Mouse (Mus musculus): ENCODE measurements around the gene Zfhx3. TPM values are rescaled to one million over a fixed set of nuclear protein-coding genes. Genes with fewer than 3 reads are reported as not detected.

Gene Zfhx3
- polyA plus RNA-seq, 1 experiment from 2014 or later = 4.3 TPM

DNA sequence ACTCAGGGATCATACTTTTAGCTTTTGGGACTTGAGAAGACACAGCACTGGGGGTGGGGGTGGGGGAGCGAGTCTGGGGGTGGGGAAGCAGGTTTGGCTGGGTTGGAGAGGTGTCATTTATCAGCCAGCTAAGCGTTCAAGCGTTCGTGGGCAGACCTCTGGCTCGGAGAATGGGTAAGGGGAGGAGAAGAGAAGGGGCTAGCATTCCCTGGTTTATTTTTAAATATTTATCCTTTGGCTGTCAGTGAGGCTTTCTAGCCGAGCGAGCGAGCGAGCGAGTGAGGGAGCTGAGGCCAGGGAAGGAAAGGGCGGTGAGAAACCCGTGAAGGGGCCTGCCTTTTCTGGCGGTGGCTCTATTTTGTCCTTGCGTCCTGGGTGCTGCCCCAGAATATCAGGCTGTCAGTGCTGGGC is 769.6 kb downstream of the Zfhx3 start:
- in situ Hi-C loops (cut with MboI; ENCODE audit: low pct_unique_long_range_greater_than_20kb) = loop anchor here (5.0 kb wide), 3 partner anchors 45 to 185 kb away; no protein-coding TSS in a partner anchor
- CTCF ChIA-PET = interaction anchor here (1.5 kb wide), 1 partner anchor 9 kb away, joined by 3 read pairs; no protein-coding TSS in a partner anchor
- DNase-seq (ENCODE audit: low read depth, low spot score) (no peak), ATAC-seq (no peak)
- POLR2A ChIA-PET = interaction anchor here (0.7 to 1.2 kb wide), 2 partner anchors 8 to 10 kb away, joined by 4 read pairs; no protein-coding TSS in a partner anchor
- no peak for TF ChIP-seq CTCF (IDR thresholded peaks at IDR 0.05)
- H3K27me3 ChIP-seq = no peaks in the 10 kb centered on the region

DNA sequence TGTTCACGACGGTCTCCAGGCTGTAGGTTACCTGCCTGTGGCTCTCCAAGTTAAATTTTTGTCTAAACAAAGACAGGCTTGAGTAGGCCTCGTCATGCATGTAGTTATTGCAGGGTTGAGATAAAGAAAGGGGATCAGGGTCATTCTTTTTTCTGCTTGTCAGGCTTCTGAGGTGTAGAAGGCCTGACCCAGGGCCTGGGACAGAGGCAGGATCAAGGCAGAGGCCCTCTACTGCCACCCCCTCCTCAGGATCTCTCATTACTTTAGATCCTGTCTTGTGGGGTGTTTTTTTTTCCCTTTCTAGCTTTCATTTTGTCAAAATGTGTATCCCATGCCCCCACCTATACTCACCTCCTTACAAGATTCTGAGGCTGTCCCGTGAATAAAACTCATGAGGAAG is 770.2 kb downstream of the Zfhx3 start:
- ATAC-seq = no peak
- no peaks in the 10 kb centered on the region for H3K27me3 ChIP-seq
- in situ Hi-C loops (cut with MboI; ENCODE audit: low pct_unique_long_range_greater_than_20kb) = loop anchor here (5.0 kb wide), 3 partner anchors 45 to 185 kb away; no protein-coding TSS in a partner anchor
- TF ChIP-seq CTCF (IDR thresholded peaks at IDR 0.05) = no peak
- DNase-seq (ENCODE audit: low read depth, low spot score) = no peak
- POLR2A ChIA-PET = interaction anchor here (0.7 to 1.2 kb wide), 2 partner anchors 9 to 10 kb away, joined by 4 read pairs; no protein-coding TSS in a partner anchor
- CTCF ChIA-PET = interaction anchor here (0.9 to 1.5 kb wide), 3 partner anchors 8 to 44 kb away, joined by 3 read pairs; no protein-coding TSS in a partner anchor

DNA sequence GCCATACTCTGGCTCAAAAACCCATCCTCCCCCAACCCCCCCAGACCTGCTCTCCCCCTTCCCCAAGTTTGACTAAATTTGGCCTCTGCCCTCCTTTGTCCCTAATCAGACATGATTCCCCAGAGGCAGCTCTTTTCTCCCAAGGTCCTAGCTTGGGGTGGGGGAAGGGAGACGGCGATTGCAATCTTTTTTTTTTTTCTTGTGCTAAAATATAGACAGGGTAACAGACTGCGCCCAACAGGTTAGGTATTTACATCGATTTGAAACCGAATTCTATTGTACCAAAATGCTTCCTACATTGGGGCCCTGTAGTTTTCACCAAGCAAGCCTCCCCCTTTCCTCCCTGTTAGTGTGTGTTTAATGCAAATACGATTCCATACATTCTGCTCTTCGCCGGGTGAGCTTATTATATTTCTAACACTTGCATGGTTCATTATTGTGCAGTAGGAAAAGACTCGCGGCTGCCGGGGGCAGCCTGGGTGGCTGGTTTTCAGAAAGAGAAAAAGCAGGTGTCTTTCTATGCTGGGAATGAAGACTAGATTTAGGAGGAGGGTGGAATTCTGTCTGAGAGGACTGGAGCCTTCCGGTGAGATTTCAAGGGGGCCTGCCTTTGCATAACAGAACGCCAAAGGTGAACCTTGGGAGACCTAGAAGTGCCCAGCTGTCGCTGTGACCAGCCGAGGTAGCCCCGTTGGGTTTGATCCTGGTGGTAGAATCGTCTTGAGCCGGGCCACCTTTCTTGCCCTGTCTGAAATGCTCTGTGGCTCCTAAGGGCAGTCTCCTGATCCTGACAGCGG is 771.1 kb downstream of the Zfhx3 start:
- TF ChIP-seq CTCF (IDR thresholded peaks at IDR 0.05) = no peak
- DNase-seq (ENCODE audit: low read depth, low spot score) (no peak), ATAC-seq (peak; percentile 0)
- in situ Hi-C loops (cut with MboI; ENCODE audit: low pct_unique_long_range_greater_than_20kb) = loop anchor here (5.0 kb wide), 3 partner anchors 44 to 184 kb away; no protein-coding TSS in a partner anchor
- POLR2A ChIA-PET = interaction anchor here (0.7 to 0.9 kb wide), 2 partner anchors 15 to 112 kb away, joined by 3 to 5 read pairs; no protein-coding TSS in a partner anchor
- no peaks in the 10 kb centered on the region for H3K27me3 ChIP-seq
- CTCF ChIA-PET = interaction anchor here (0.9 to 1.5 kb wide), 2 partner anchors 40 to 43 kb away, joined by 3 read pairs; no protein-coding TSS in a partner anchor

DNA sequence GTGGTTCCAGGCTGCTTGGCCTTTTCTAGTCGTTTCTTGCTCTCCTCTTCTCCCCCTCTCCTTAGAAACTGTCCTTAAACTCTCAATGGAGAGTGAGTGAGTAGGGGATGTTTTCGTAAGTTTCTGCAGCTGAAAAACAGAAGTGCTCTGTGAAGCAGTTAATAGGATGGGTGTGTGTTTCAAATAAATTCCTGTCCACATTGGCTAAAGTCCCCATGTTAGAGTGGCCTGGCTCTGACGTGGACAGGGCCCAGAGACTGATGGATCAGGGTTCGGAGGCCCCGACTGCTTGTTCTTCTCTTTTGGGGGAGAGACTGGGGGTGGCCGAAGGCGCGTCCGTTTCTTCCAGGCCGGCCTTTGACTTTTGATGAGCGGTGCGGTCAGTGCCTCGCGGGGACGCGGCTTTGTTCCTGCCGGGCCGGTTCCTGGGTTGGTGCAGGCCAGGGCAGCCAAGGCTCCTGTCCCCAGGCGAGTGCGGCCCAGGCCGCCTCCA is 771.7 kb downstream of the Zfhx3 start:
- in situ Hi-C loops (cut with MboI; ENCODE audit: low pct_unique_long_range_greater_than_20kb) = loop anchor here (5.0 kb wide), 3 partner anchors 43 to 183 kb away; no protein-coding TSS in a partner anchor
- POLR2A ChIA-PET = interaction anchor here (0.7 to 1.3 kb wide), 3 partner anchors 14 to 111 kb away, joined by 3 to 5 read pairs (median 3); no protein-coding TSS in a partner anchor
- DNase-seq (ENCODE audit: low read depth, low spot score) = no peak
- TF ChIP-seq CTCF (IDR thresholded peaks at IDR 0.05) = no peak
- ATAC-seq = peak; percentile 25
- CTCF ChIA-PET = interaction anchor here (1.5 kb wide), 1 partner anchor 39 kb away, joined by 3 read pairs; no protein-coding TSS in a partner anchor
- H3K27me3 ChIP-seq = no peaks in the 10 kb centered on the region

DNA sequence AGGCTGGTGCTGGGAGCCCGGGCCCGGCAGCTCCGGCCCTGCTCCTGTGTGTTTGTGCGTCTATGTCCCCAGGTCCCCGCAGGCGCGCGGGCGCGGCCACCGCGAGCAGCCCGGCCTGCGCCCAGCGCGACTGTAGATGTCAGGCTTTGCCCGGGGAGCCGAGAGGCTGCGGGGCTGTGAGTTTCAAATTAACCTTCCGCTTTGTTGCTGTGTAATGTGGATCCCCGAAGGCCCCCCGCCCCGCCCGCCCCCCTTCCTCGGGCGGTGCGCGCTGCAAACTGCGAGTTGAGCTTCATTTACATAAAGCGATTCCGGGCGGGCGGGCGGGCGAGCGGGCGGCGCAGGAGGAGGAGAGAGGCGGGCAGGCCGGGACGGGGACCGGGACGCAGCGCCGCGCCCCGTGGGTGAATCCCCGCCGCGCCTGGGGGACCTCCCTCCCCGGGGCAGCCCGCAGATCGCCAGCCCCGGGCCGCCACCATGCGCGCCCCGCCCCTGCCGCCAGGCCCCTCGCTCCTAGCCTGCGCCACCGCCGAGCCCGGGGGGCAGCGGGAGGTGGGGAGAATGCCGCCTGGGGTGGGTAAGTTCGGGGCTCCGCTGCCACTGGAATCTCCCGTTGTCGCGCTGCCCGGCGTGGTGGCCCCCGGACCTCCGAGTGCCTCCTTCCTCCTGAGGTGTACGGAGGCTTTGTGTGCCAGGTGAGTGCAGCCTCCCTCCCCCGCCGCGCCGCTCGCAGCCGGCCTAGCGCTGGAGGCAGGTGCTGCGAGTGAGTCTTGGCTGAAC is 772.4 kb downstream of the Zfhx3 start:
- ATAC-seq = peak; percentile 68
- H3K27me3 ChIP-seq = no peaks in the 10 kb centered on the region
- POLR2A ChIA-PET = interaction anchor here (0.5 to 1.3 kb wide), 3 partner anchors 11 to 1237 kb away, joined by 3 to 5 read pairs (median 3); no protein-coding TSS in a partner anchor
- no peak for TF ChIP-seq CTCF (IDR thresholded peaks at IDR 0.05)
- in situ Hi-C loops (cut with MboI; ENCODE audit: low pct_unique_long_range_greater_than_20kb) = loop anchor here (5.0 kb wide), 3 partner anchors 42 to 182 kb away; no protein-coding TSS in a partner anchor
- DNase-seq (ENCODE audit: low read depth, low spot score) = no peak
- CTCF ChIA-PET = no interaction called here

DNA sequence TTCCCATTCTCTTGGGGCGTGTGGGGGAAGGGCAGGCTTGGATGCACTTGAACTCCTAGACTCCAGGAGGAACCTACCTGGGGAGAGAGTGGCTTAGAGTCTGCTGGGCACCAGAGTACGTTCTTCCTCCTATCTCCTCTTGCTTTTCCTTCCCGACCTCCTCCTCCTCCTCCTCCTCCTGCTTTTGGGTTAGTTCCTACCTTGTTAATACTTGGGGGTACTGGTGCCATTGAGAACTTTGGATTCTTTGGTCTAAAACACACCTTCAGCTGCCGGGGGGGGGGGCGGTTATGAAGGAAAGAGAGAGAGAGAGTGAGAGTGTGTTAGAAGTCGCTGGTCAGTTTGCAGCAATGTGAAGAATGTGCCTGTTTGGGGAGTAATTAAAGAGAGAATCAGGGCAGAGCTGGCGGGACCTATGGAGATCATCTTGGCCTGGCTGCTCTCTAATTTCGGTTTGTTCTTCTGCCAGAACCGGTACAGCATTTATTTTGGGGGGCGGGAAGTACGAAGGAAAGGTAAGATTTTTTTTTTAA is 773.0 kb downstream of the Zfhx3 start:
- TF ChIP-seq CTCF (IDR thresholded peaks at IDR 0.05) = no peak
- in situ Hi-C loops (cut with MboI; ENCODE audit: low pct_unique_long_range_greater_than_20kb) = no loop called here
- CTCF ChIA-PET = interaction anchor here (1.4 kb wide), 1 partner anchor 31 kb away, joined by 3 read pairs; no protein-coding TSS in a partner anchor
- POLR2A ChIA-PET = interaction anchor here (0.5 to 1.3 kb wide), 5 partner anchors 12 to 1238 kb away, joined by 3 to 5 read pairs (median 3); no protein-coding TSS in a partner anchor
- H3K27me3 ChIP-seq = no peaks in the 10 kb centered on the region
- ATAC-seq (peak; percentile 31), DNase-seq (ENCODE audit: low read depth, low spot score) (no peak)

DNA sequence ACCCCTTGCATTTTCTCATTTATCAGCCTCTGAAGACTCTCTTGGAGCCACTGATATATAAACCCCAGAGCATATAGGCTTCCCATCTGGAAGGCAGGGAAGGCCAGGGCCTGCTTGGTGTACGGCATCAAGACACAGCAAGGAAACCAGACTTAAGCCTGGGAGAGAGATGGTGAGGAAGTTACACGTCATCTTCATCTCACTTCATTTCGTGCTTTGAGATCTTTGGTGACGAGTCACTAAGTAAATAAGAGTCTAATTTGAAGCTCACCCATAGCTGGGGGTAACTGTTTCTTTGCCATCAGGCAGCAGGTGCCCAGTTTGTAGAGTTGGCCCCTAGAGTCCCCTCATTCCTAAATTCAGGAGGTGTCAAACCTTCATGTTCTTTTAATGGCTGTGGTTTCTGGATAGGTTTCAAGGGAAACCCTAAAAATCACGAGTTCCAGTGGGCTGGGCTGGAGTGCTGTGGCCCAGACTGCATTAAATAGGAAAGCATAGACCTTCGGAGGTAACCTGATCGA is 773.9 kb downstream of the Zfhx3 start:
- ChIA-PET CTCF (interaction anchor here (1.4 kb wide), 1 partner anchor 30 kb away, joined by 3 read pairs; no protein-coding TSS in a partner anchor), POLR2A (interaction anchor here (0.5 to 0.7 kb wide), 2 partner anchors 234 to 1063 kb away, joined by 3 read pairs; no protein-coding TSS in a partner anchor)
- no peak for DNase-seq (ENCODE audit: low read depth, low spot score)
- ATAC-seq = no peak
- no peaks in the 10 kb centered on the region for H3K27me3 ChIP-seq
- TF ChIP-seq CTCF (IDR thresholded peaks at IDR 0.05) = no peak
- in situ Hi-C loops (cut with MboI; ENCODE audit: low pct_unique_long_range_greater_than_20kb) = no loop called here

DNA sequence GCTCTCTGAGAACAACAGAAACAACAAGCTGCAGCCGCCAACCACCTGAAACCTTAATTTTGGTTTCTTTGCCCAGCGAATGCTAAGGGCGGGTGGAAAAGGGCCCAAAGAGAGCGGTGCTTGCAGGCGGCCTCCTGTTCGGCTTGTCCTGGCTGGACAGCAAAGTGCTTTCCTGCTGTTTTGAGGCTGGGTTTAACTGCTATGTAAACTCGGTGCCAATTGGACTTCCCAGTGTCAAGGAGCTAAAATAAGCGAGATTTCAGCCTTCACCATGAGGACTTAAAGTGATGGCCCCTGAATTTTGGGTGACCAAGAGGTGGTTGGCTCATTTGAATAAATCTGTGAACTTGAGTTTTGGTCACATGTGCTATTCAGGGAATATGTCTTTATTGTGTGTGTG is 775.1 kb downstream of the Zfhx3 start:
- TF ChIP-seq CTCF (IDR thresholded peaks at IDR 0.05) = no peak
- ATAC-seq = no peak
- CTCF ChIA-PET = interaction anchor here (1.0 to 1.5 kb wide), 5 partner anchors 16 to 194 kb away, joined by 4 to 5 read pairs (median 4); no protein-coding TSS in a partner anchor
- H3K27me3 ChIP-seq = no peaks in the 10 kb centered on the region
- no peak for DNase-seq (ENCODE audit: low read depth, low spot score)
- in situ Hi-C loops (cut with MboI; ENCODE audit: low pct_unique_long_range_greater_than_20kb) = no loop called here
- POLR2A ChIA-PET = no interaction called here

DNA sequence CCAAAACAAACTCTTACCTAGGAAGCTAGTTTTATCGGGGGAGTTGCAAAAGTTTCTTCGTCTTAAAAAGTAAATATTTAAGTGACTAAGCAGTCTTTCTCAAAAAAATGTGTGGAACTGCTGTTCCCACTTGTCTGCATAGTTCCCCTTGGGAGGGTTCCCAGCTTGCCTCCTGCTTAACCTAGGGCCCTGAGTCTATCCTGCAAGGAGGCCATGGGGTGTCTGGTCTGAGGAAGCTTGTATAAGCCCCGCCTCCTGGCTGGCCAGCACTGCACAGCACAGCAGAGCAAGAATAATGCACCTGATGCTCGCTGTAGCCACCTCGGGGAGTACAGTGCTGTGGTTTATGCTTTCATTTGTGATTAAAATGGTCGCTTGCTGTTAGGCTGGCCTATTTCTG is 775.6 kb downstream of the Zfhx3 start:
- no peaks in the 10 kb centered on the region for H3K27me3 ChIP-seq
- ATAC-seq = no peak
- no peak for TF ChIP-seq CTCF (IDR thresholded peaks at IDR 0.05)
- ChIA-PET POLR2A (no interaction called here), CTCF (interaction anchor here (1.0 to 1.5 kb wide), 5 partner anchors 17 to 194 kb away, joined by 4 to 5 read pairs (median 4); no protein-coding TSS in a partner anchor)
- DNase-seq (ENCODE audit: low read depth, low spot score) = no peak
- in situ Hi-C loops (cut with MboI; ENCODE audit: low pct_unique_long_range_greater_than_20kb) = no loop called here

Data from Patski (cell line).